Mouse (Mus musculus) olfactory bulb, adult 2 months (tissue): ENCODE results near the gene Dgkb.

ENCODE experiments used
- CTCF ChIP-seq: fragments of 200-500 bp; IDR thresholded peaks from 2 replicates; pipeline ENCODE4 v1.5.1; 2012; ENCODE audit warnings: low read depth, mild to moderate bottlenecking, low read length, moderate library complexity; ENCODE audit not compliant: insufficient read depth
- POLR2A ChIP-seq: fragments of 200-500 bp; IDR thresholded peaks from 2 replicates; pipeline ENCODE4 v1.6.1; 2012; ENCODE audit warnings: mild to moderate bottlenecking, low read depth, low read length, moderate library complexity; ENCODE audit not compliant: insufficient read depth

GRCm38 (mm10) chr12:37883781-37884180 is 66.3 kb downstream of the Dgkb start:
- TF ChIP-seq POLR2A (no peak), CTCF (no peak)
